Mouse (Mus musculus): ENCODE results near the gene Ppfibp1.

DNA sequence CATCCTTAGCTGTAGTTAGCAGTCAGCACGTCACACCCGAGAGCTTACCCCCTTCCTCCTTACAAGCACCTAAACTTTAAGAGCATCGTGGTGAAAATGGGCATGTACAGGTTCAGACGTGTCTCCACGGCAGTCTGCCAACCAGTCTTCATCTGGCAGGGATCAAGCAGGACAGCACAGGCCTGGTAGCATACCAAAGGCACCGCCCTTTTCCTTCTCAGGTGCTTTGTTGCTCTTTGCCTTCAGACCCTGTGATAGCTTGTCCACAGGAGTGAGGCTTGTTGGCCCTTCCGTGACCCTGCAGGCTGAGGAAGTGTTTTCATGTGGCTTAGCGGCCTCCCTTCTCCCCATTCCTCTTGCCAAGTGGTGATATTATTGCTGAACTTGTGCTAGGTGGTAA, 50.7 kb downstream of the Ppfibp1 start:
- TF ChIP-seq POLR2A (IDR thresholded peaks at IDR 0.05; ENCODE audit: low read depth, low read length) (no peak), RAD21 (IDR thresholded peaks at IDR 0.05; ENCODE audit: low read depth, low read length) (no peak), TCF12 (IDR thresholded peaks at IDR 0.05; ENCODE audit: low read depth, low read length) (no peak), USF1 (IDR thresholded peaks at IDR 0.05; ENCODE audit: low read depth, low read length) (no peak), UBTF (IDR thresholded peaks at IDR 0.05; ENCODE audit: low read depth, low read length) (no peak), CTCF (conservative IDR thresholded peaks at IDR 0.05 in 1 of 2, IDR thresholded peaks at IDR 0.05 in 1 of 2; ENCODE audit: low read depth in 2 of 2, low read length in 2 of 2) (no peak), ZKSCAN1 (IDR thresholded peaks at IDR 0.05; ENCODE audit: borderline replicate concordance, low read depth, low read length) (no peak)
